Mouse (Mus musculus) liver, adult 2 months (tissue): ENCODE data around the gene Sgcd.

Source experiments
- CTCF ChIP-seq: fragments of 200-500 bp; IDR thresholded peaks from 2 replicates; pipeline ENCODE4 v1.5.1; 2011; ENCODE audit warnings: low read depth, low read length, control low read depth
- POLR2A ChIP-seq: fragments of 200-500 bp; IDR thresholded peaks from 2 replicates; pipeline ENCODE4 v1.6.1; 2011; ENCODE audit warnings: low read length, control low read depth; ENCODE audit not compliant: insufficient read depth; ENCODE audit errors: extremely low read depth

DNA sequence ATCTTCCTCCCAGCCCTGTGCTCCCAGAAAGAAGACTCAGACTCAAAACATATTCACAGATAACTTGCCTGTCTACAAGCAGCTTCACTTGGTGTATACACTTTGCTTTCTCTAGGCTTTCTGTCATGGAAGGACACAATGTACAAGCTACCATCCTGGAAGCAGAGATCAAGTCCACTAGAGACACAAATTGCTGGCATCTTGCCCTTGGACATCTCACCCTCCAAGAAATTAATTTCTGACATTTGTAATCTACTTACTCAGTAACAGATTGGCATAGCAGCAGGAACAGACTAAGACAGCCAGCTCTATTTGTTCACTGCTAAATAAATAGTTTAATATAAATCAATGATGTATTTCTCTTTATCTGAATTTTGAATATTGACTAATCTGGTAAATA lies 342.9 kb downstream of the Sgcd start:
- no peak for TF ChIP-seq CTCF
- no peak for TF ChIP-seq POLR2A
